Mouse (Mus musculus) heart, adult 18-20 months (tissue): ENCODE measurements at regions not wholly inside any gene's neighbourhood (a gene's known extent, or its start where the extent isn't known, plus 50 kb on each side); places are given as distances from the start of the nearest gene placed in this dataset.
A peak's percentile ranks its signal among the peaks of the same experiment; 100 is the strongest.

ENCODE experiments used
- DNase-seq, 2 experiments: peaks; one replicate each; pipeline ENCODE4 v3.0.0; 2021 to 2022; ENCODE audit warnings: mixed read lengths in 1 of 2

GRCm38 (mm10) chr16:24255037-24255436 is 138.3 kb upstream of the Lpp start:
- no peak for DNase-seq

GRCm38 (mm10) chr16:24254590-24254989 is 138.7 kb upstream of the Lpp start:
- no peak for DNase-seq

- DNase-seq: no peak
Observed at GRCm38 (mm10) chr16:24254143-24254542, 139.2 kb upstream of the Lpp start.

- DNase-seq: peak; percentile 25 to 31
Observed at GRCm38 (mm10) chr16:24247291-24247690, 146.0 kb upstream of the Lpp start.

GRCm38 (mm10) chr16:24238075-24238555 is 155.2 kb upstream of the Lpp start:
- peak; percentile 77 to 89 for DNase-seq

GRCm38 (mm10) chr16:24237425-24237824 is 155.9 kb upstream of the Lpp start:
- DNase-seq: no peak

GRCm38 (mm10) chr16:24237013-24237412 is 156.3 kb upstream of the Lpp start:
- no peak for DNase-seq

- no peak for DNase-seq
Observed at GRCm38 (mm10) chr16:24236511-24236910, 156.8 kb upstream of the Lpp start.

GRCm38 (mm10) chr16:24234795-24235194 is 158.5 kb upstream of the Lpp start:
- peak in 1 of 2 experiments; percentile 24 for DNase-seq

- no peak for DNase-seq
Observed at GRCm38 (mm10) chr16:24232001-24232530, 161.2 kb upstream of the Lpp start.

- no peak for DNase-seq
Observed at GRCm38 (mm10) chr16:24231506-24231905, 161.8 kb upstream of the Lpp start.

- DNase-seq: no peak
Observed at GRCm38 (mm10) chr16:24229002-24229607, 164.2 kb upstream of the Lpp start.

- no peak for DNase-seq
Observed at GRCm38 (mm10) chr16:24225897-24226296, 167.4 kb upstream of the Lpp start.

- no peak for DNase-seq
Observed at GRCm38 (mm10) chr16:24225090-24225489, 168.2 kb upstream of the Lpp start.

GRCm38 (mm10) chr16:24223901-24224300 is 169.4 kb upstream of the Lpp start:
- no peak for DNase-seq

GRCm38 (mm10) chr16:24223527-24223880 is 169.8 kb upstream of the Lpp start:
- DNase-seq: no peak

- no peak for DNase-seq
Observed at GRCm38 (mm10) chr16:24222759-24223526, 170.4 kb upstream of the Lpp start.

- no peak for DNase-seq
Observed at GRCm38 (mm10) chr16:24221992-24222391, 171.3 kb upstream of the Lpp start.

- no peak for DNase-seq
Observed at GRCm38 (mm10) chr16:24220613-24221012, 172.7 kb upstream of the Lpp start.

GRCm38 (mm10) chr16:24219691-24220090 is 173.6 kb upstream of the Lpp start:
- no peak for DNase-seq

- no peak for DNase-seq
Observed at GRCm38 (mm10) chr16:24218850-24219185, 174.5 kb upstream of the Lpp start.

GRCm38 (mm10) chr16:24218162-24218849 is 175.0 kb upstream of the Lpp start:
- no peak for DNase-seq

GRCm38 (mm10) chr16:24216828-24217227 is 176.5 kb upstream of the Lpp start:
- DNase-seq: no peak
